Mouse (Mus musculus): ENCODE data around the gene Gm10715. TPM values are rescaled to one million over a fixed set of nuclear protein-coding genes. Genes with fewer than 3 reads are reported as not detected.
A peak's percentile ranks its signal among the peaks of the same experiment; 100 is the strongest.
"Not testable (repeated sequence)": the region's sequence is repeated elsewhere in the genome, so short reads cannot be mapped to it uniquely, and the experiment has no call there.

Gene Gm10715
- not detected in 2 replicates for polyA plus RNA-seq (2015; fragmentation: Nextera tagmentation; extraction: Ambion mirVana)

DNA sequence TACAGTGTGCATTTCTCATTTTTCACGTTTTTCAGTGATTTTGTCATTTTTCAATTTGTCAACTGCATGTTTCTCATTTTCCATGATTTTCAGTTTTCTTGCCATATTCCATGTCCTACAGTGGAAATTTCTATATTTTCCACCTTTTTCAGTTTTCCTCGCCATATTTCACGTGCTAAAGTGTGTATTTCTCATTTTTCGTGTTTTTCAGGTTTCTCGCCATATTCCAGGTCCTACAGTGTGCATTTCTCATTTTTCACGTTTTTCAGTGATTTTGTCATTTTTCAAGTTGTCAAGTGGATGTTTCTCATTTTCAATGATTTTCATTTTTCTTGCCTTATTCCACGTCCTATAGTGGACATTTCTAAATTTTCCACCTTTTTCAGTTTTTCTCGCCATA is at the start of gene Gm10715:
Gene Gm10715, plus strand, starts transcription at position 301 of the 400 bp plus-strand sequence.
- not testable (repeated sequence) for H3K4me2 ChIP-seq; H3K27me3 ChIP-seq; H3K9ac ChIP-seq; ATAC-seq; H3K27ac ChIP-seq; H3K9me3 ChIP-seq (replicated peaks); H3K4me1 ChIP-seq; H3K36me3 ChIP-seq (ENCODE audit: poor library complexity, severe bottlenecking); H3K4me3 ChIP-seq
- WGBS: 74% methylated on average over 8 of the region's 8 CpGs

DNA sequence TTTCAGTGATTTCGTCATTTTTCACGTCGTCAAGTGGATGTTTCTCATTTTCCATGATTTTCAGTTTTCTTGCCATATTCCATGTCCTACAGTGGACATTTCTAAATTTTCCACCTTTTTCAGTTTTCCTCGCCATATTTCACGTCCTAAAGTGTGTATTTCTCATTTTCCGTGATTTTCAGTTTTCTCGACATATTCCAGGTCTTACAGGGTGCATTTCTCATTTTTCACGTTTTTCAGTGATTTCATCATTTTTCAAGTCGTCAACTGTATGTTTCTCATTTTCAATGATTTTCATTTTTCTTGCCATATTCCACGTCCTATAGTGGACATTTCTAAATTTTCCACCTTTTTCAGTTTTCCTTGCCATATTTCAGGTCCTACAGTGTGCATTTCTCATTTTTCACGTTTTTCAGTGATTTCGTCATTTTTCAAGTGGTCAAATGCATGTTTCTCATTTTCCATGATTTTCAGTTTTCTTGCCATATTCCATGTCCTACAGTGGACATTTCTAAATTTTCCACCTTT is 36.2 kb upstream of the Gm10715 start, which contains the start of gene Gm10722:
Gene Gm10722, plus strand, starts transcription at position 478 of the 528 bp plus-strand sequence.
- H3K9ac ChIP-seq; H3K4me1 ChIP-seq; H3K4me3 ChIP-seq; ATAC-seq; H3K36me3 ChIP-seq (ENCODE audit: poor library complexity, severe bottlenecking); H3K9me3 ChIP-seq (replicated peaks); H3K27ac ChIP-seq; H3K27me3 ChIP-seq; H3K4me2 ChIP-seq: not testable (repeated sequence)
- 74% methylated on average over 12 of the region's 12 CpGs for WGBS

DNA sequence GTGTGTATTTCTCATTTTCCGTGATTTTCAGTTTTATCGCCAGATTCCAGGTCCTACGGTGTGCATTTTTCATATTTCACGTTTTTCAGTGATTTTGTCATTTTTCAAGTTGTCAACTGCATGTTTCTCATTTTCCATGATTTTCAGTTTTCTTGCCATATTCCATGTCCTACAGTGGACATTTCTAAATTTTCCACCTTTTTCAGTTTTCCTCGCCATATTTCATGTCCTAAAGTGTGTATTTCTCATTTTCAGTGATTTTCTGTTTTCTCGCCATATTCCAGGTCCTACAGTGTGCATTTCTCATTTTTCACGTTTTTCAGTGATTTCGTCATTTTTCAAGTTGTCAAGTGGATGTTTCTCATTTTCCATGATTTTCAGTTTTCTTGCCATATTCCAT is 35.7 kb upstream of the Gm10715 start:
- H3K9ac ChIP-seq; H3K4me3 ChIP-seq; H3K36me3 ChIP-seq (ENCODE audit: poor library complexity, severe bottlenecking); H3K27me3 ChIP-seq; H3K9me3 ChIP-seq (replicated peaks); H3K4me2 ChIP-seq; ATAC-seq; H3K4me1 ChIP-seq; H3K27ac ChIP-seq: not testable (repeated sequence)
- WGBS: 66% methylated on average over 8 of the region's 8 CpGs

DNA sequence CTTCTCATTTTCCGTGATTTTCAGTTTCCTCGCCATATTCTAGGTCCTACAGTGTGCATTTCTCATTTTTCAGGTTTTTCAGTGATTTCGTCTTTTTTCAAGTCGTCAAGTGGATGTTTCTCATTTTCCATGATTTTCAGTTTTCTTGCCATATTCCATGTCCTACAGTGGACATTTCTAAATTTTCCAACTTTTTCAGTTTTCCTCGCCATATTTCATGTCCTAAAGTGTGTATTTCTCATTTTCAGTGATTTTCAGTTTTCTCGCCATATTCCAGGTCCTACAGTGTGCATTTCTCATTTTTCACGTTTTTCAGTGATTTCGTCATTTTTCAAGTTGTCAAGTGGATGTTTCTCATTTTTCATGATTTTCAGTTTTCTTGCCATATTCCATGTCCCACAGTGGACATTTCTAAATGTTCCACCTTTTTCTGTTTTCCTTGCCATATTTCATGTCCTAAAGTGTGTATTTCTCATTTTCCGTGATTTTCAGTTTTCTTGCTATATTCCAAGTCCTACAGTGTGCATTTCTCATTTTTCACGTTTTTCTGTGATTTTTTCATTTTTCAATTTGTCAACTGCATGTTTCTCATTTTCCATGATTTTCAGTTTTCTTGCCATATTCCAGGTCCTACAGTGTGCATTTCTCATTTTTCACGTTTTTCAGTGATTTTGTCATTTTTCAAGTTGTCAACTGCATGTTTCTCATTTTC is 34.6 kb upstream of the Gm10715 start:
- not testable (repeated sequence) for H3K9me3 ChIP-seq (replicated peaks); H3K27me3 ChIP-seq; H3K4me2 ChIP-seq; H3K9ac ChIP-seq; H3K36me3 ChIP-seq (ENCODE audit: poor library complexity, severe bottlenecking); H3K27ac ChIP-seq; H3K4me1 ChIP-seq; H3K4me3 ChIP-seq
- ATAC-seq: peak; percentile 86
- WGBS: 71% methylated on average over 9 of the region's 11 CpGs

DNA sequence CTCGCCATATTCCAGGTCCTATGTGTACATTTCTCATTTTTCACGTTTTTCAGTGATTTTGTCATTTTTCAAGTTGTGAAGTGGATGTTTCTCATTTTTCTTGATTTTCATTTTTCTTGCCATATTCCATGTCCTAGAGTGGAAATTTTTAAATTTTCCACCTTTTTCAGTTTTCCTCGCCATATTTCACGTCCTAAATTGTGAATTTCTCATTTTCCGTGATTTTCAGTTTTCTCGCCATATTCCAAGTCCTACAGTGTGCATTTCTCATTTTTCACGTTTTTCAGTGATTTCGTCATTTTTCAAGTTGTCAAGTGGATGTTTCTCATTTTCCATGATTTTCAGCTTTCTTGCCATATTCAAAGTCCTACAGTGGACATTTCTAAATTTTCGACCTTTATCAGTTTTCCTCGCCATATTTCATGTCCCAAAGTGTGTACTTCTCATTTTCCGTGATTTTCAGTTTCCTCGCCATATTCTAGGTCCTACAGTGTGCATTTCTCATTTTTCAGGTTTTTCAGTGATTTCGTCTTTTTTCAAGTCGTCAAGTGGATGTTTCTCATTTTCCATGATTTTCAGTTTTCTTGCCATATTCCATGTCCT is 33.8 kb upstream of the Gm10715 start, which contains the start of gene Gm11168:
Gene Gm11168, plus strand, starts transcription at position 553 of the 603 bp plus-strand sequence.
- not testable (repeated sequence) for H3K27ac ChIP-seq

DNA sequence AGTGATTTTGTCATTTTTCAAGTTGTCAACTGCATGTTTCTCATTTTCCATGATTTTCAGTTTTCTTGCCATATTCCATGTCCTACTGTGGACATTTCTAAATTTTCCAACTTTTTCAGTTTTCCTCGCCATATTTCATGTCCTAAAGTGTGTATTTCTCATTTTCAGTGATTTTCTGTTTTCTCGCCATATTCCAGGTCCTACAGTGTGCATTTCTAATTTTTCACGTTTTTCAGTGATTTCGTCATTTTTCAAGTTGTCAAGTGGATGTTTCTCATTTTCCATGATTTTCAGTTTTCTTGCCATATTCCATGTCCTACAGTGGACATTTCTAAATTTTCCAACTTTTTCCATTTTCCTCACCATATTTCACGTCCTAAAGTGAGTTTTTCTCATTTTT is 30.5 kb upstream of the Gm10715 start:
- H3K9ac ChIP-seq; H3K27ac ChIP-seq; H3K36me3 ChIP-seq (ENCODE audit: poor library complexity, severe bottlenecking); H3K4me2 ChIP-seq; H3K4me1 ChIP-seq; H3K4me3 ChIP-seq; ATAC-seq; H3K27me3 ChIP-seq: not testable (repeated sequence)
- H3K9me3 ChIP-seq (replicated peaks): peaks cover 11% of the 10 kb centered on the region
- 76% methylated on average over 1 of the region's 5 CpGs for WGBS

More for the DNA sequence above, 33.8 kb upstream of the Gm10715 start, which contains the start of gene Gm11168:
- not testable (repeated sequence) for H3K4me1 ChIP-seq; H3K4me2 ChIP-seq; H3K36me3 ChIP-seq (ENCODE audit: poor library complexity, severe bottlenecking); ATAC-seq; H3K4me3 ChIP-seq; H3K27me3 ChIP-seq; H3K9ac ChIP-seq
- peaks cover 11% of the 10 kb centered on the region for H3K9me3 ChIP-seq (replicated peaks)
- 76% methylated on average over 6 of the region's 14 CpGs for WGBS

DNA sequence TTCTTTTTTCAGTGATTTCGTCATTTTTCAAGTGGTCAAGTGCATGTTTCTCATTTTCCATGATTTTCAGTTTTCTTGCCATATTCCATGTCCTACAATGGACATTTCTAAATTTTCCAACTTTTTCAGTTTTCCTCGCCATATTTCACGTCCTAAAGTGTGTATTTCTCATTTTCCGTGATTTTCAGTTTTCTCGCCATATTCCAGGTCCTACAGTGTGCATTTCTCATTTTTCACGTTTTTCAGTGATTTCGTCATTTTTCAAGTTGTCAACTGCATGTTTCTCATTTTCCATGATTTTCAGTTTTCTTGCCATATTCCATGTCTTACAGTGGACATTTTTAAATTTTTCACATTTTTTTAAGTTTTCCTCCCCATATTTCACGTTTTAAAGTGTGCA is 30.0 kb upstream of the Gm10715 start:
- ATAC-seq: peak; percentile 71
- H3K27me3 ChIP-seq; H3K4me2 ChIP-seq; H3K27ac ChIP-seq; H3K9ac ChIP-seq; H3K4me1 ChIP-seq; H3K36me3 ChIP-seq (ENCODE audit: poor library complexity, severe bottlenecking); H3K4me3 ChIP-seq: not testable (repeated sequence)
- WGBS: 75% methylated on average over 8 of the region's 8 CpGs
- H3K9me3 ChIP-seq (replicated peaks): peaks cover 11% of the 10 kb centered on the region

DNA sequence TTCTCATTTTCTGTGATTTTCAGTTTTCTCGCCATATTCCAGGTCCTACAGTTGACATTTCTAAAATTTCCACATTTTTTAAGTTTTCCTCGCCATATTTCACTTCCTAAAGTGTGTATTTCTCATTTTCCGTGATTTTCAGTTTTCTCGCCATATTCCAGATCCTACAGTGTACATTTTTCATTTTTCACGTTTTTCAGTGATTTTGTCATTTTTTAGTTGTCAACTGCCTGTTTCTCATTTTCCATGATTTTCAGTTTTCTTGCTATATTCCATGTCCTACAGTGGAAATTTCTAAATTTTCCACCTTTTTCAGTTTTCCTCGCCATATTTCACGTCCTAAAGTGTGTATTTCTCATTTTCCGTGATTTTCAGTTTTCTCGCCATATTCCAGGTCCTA is 29.4 kb upstream of the Gm10715 start:
- not testable (repeated sequence) for H3K9ac ChIP-seq; H3K27me3 ChIP-seq; H3K4me1 ChIP-seq; H3K27ac ChIP-seq; H3K4me3 ChIP-seq; H3K36me3 ChIP-seq (ENCODE audit: poor library complexity, severe bottlenecking); H3K4me2 ChIP-seq; H3K9me3 ChIP-seq (replicated peaks)
- 0 out of 2 replicates have a peak, but pooled peaks have one; percentile 14 for ATAC-seq
- WGBS: 78% methylated on average over 8 of the region's 9 CpGs

DNA sequence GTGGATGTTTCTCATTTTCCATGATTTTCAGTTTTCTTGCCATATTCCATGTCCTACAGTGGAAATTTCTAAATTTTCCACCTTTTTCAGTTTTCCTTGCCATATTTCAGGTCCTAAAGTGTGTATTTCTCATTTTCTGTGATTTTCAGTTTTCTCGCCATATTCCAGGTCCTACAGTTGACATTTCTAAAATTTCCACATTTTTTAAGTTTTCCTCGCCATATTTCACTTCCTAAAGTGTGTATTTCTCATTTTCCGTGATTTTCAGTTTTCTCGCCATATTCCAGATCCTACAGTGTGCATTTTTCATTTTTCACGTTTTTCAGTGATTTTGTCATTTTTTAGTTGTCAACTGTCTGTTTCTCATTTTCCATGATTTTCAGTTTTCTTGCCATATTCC is 27.3 kb upstream of the Gm10715 start:
- not testable (repeated sequence) for H3K9me3 ChIP-seq (replicated peaks); H3K27me3 ChIP-seq; H3K4me3 ChIP-seq; H3K9ac ChIP-seq; H3K4me2 ChIP-seq; H3K36me3 ChIP-seq (ENCODE audit: poor library complexity, severe bottlenecking); H3K4me1 ChIP-seq; H3K27ac ChIP-seq
- ATAC-seq: peak; percentile 35; the same call in 1 of the 2 replicates
- WGBS: no CpG with 5 or more reads among the region's 5 CpGs

DNA sequence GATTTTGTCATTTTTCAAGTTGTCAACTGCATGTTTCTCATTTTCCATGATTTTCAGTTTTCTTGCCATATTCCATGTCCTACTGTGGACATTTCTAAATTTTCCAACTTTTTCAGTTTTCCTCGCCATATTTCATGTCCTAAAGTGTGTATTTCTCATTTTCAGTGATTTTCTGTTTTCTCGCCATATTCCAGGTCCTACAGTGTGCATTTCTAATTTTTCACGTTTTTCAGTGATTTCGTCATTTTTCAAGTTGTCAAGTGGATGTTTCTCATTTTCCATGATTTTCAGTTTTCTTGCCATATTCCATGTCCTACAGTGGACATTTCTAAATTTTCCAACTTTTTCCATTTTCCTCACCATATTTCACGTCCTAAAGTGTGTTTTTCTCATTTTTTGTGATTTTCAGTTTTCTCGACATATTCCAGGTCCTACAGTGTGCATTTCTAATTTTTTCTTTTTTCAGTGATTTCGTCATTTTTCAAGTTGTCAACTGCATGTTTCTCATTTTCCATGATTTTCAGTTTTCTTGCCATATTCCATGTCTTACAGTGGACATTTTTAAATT is 24.5 kb upstream of the Gm10715 start:
- H3K4me3 ChIP-seq; H3K4me1 ChIP-seq; H3K36me3 ChIP-seq (ENCODE audit: poor library complexity, severe bottlenecking); ATAC-seq; H3K4me2 ChIP-seq; H3K9me3 ChIP-seq (replicated peaks); H3K27me3 ChIP-seq; H3K27ac ChIP-seq; H3K9ac ChIP-seq: not testable (repeated sequence)
- WGBS: 89% methylated on average over 3 of the region's 7 CpGs

DNA sequence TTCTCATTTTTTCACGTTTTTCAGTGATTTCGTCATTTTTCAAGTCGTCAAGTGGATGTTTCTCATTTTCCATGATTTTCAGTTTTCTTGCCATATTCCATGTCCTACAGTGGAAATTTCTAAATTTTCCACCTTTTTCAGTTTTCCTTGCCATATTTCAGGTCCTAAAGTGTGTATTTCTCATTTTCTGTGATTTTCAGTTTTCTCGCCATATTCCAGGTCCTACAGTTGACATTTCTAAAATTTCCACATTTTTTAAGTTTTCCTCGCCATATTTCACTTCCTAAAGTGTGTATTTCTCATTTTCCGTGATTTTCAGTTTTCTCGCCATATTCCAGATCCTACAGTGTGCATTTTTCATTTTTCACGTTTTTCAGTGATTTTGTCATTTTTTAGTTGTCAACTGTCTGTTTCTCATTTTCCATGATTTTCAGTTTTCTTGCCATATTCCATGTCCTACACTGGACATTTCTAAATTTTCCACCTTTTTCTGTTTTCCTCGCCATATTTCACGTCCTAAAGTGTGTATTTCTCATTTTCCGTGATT is 23.9 kb upstream of the Gm10715 start, which contains the start of gene Gm10721:
Gene Gm10721, plus strand, starts transcription at position 408 of the 547 bp plus-strand sequence.
- not testable (repeated sequence) for H3K9ac ChIP-seq; H3K9me3 ChIP-seq (replicated peaks); H3K36me3 ChIP-seq (ENCODE audit: poor library complexity, severe bottlenecking); H3K27me3 ChIP-seq; H3K4me2 ChIP-seq; H3K4me1 ChIP-seq; H3K4me3 ChIP-seq; H3K27ac ChIP-seq
- peak; percentile 45; the same call in 1 of the 2 replicates for ATAC-seq
- no CpG with 5 or more reads among the region's 11 CpGs for whole genome bisulfite sequencing

DNA sequence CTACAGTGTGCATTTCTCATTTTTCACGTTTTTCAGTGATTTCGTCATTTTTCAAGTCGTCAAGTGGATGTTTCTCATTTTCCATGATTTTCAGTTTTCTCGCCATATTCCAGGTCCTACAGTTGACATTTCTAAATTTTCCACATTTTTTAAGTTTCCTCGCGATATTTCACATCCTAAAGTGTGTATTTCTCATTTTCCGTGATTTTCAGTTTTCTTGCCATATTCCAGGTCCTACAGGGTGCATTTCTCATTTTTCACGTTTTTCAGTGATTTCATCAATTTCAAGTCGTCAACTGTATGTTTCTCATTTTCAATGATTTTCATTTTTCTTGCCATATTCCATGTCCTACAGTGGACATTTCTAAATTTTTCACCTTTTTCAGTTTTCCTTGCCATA is 21.3 kb upstream of the Gm10715 start, which contains the start of gene Gm10720:
Gene Gm10720, plus strand, starts transcription at position 301 of the 400 bp plus-strand sequence.
- ATAC-seq; H3K4me1 ChIP-seq; H3K27ac ChIP-seq; H3K27me3 ChIP-seq; H3K36me3 ChIP-seq (ENCODE audit: poor library complexity, severe bottlenecking); H3K9me3 ChIP-seq (replicated peaks); H3K9ac ChIP-seq; H3K4me2 ChIP-seq; H3K4me3 ChIP-seq: not testable (repeated sequence)
- WGBS: 65% methylated on average over 5 of the region's 9 CpGs
